Mouse (Mus musculus): ENCODE measurements at regions not wholly inside any gene's neighbourhood (a gene's known extent, or its start where the extent isn't known, plus 50 kb on each side); places are given as distances from the start of the nearest gene placed in this dataset.

DNA sequence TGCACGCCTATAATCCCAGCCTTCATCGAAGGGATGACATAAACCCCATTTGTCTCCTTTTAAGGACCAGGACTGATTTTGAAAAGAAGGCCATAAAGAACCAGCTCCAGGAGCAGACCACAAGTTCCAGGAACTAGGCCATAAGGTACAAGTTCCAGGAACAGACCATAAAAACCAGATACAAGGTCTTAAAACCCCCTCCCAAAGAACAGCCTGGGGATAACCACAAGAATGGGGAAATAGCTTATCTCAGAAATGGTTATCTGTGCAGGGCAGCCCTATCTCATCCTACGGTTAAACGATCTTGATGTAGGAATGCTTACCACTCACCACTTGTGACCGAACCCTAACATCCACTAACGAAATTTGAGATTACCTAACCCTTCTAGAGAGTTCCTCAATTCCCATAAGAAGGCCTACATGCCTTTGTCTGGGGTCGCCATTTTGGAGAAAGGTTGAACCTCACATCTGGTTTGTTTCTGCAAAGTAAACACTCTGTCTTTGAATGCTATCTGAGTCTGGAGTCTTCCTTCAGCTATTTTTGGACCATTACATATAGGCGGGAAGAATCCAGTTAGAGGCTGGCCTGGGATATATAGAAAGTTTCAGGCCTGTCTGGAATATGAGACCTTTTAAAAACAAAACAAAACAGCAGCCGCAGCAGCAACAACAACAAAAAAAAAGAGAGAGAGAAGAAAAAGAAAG is 103.5 kb upstream of the Fut8 start:
- DNase-seq = no peak

GRCm38 (mm10) chr12:77133465-77134305 is 104.2 kb upstream of the Fut8 start:
- DNase-seq = no peak

DNA sequence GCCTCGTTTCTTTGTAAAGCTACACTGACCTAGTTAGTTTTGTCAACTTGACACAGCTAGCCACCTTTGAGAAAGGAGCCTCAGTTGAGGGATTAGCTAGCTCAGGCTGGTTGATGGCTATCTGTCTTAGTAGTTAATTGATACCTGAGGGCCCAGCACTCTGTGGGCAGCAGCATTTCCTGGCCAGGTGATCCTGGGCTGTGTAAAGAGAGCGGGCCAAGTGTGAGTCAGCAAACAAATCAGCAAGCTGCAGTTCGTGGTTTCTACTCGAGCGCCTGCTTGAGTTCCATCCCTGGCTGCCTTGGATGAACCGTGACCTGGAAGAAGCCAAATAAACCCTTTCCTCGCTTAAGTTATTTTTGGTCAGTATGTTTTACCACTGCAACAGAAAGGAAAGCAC is 106.6 kb upstream of the Fut8 start:
- peak; percentile 43 to 56 for DNase-seq

DNA sequence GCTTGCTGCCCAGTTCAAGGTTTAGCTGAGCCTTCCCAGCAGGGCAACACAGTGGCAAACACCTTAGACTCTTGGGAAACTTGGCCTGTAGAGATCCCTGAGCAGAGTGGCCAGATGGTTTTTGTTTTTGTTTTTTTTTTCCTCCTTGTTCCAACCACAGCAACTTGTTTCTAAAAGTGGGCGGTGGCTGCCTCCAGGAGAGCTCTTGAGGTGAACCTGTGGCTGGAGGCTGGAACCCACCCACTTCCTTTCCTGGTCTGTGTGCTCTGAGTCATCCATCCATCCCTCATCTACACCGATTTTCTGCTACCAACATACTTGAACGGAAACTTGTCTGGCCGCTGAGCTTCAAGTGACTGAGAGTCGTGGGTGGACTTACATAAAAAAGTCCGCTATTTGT is 107.4 kb upstream of the Fut8 start:
- no peak for DNase-seq

DNA sequence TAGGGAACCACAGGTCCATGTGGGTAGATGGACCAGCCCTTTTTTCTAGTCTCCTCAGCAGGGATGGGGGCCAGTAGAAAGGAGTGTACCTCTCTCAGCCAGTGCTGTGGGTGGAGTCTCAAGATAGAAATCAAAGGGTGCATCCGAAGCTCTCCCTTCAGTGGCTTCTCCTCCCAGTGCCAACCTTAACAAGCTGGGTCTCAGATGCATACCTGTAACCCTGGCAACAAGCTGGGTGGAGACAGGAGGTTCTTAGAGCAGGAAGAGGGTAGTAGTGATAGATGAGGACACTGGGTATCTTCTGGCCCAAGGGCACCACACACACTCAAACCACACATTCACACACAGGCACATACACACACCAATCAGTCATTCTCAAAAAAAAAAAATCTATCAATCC is 113.7 kb upstream of the Fut8 start:
- DNase-seq = no peak

- DNase-seq = no peak
Measured at GRCm38 (mm10) chr12:77113516-77113915, 124.4 kb upstream of the Fut8 start.

DNA sequence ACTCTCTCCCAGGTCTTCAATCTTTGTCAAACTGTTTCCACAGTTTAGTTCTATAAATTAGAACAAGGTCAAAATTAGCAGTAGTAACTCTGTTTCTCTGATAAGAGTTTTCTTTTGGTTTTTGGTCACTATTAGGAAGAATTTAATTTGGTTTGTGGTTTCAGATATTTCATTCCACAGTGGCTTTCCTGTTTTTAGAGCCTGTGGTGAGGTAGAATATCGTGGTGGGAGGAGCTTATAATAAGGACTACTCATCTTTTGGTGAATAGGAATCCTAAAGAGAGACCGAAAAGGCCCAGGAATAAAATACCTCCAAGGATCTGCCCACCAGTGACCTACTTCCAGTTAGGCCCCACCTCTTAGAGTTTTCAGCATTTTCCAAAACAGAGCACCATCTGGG is 125.8 kb upstream of the Fut8 start:
- DNase-seq = no peak

DNA sequence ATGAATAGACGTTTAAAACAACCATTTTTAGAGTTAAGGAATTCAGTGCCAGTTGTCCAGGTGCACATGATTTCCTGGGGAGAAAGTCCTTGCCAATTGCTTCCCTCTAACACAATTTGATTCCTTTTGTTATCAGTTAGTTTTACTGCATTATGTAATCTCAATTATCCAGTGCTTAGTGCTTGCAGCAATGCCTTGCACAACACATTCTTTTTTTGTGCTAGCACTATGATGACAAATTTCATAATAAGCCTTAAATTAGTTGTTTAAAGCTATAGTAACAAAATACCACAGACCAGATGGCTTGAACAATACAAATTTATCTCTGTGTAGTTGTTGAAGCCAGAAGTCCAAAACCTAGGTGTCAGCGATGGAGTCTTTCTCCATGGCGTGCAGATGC is 130.7 kb upstream of the Fut8 start:
- DNase-seq = no peak

- DNase-seq = no peak
Measured at GRCm38 (mm10) chr12:77105887-77106600, 131.9 kb upstream of the Fut8 start.

- DNase-seq = no peak
Measured at GRCm38 (mm10) chr12:77100482-77100881, 137.4 kb upstream of the Fut8 start.

DNA sequence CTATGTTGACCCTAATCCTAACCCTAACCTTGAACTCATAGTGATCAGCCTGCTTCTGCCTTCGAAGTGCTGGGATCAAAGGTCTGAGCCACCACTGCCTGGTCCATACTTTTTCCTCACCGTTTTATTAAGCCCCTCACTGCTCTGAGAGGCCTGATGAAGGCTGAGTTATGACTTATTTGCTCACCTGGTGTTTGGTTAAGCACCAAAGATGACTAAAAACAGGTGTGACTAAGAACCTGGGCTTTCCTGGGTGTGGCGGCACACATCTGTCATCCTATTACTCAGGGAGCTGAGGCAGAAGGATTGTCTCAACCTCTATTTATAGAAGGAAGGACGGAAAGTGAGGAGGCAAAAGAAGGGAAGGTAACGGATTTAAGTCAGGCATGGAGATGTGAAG is 137.5 kb upstream of the Max start:
- DNase-seq = no peak

DNA sequence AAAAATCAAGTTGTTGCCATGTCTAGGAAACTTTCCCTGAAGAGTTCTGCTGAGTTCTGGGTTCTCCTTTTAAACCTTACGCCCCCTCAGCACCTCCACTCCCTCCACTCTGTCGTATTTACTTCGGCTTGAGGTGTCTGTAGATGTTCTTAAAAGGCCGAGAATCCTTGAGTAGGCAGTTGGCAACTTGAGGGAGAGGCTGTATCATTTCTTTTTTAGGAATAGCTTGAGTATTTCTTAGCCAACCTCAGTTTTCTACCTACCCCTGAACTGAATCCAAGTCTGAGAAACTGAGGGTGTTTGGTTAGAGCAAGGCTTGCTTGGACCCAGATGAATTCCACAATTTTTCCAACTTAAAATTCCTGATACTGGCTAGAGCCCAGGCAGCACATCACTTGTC is 136.8 kb upstream of the Max start:
- no peak for DNase-seq

DNA sequence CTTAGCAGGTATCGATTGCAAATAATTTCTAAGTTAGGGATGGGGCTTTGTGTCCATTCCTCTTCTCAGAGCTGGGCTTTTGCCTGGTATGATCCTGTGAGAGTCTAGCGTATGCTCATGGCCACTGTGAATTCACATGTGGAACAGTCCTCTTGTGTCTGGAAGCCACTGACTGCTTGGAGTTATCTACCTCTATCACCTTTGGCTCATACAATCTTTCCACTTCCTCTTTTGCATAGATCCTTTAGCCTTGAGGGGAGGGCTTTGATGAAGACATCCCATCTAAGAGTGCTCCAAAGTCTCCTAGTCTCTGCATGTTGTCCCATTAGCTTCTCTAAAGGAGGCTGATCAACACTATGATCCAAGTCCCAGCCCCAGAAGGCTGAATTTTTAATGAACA is 135.8 kb upstream of the Max start:
- DNase-seq = no peak

DNA sequence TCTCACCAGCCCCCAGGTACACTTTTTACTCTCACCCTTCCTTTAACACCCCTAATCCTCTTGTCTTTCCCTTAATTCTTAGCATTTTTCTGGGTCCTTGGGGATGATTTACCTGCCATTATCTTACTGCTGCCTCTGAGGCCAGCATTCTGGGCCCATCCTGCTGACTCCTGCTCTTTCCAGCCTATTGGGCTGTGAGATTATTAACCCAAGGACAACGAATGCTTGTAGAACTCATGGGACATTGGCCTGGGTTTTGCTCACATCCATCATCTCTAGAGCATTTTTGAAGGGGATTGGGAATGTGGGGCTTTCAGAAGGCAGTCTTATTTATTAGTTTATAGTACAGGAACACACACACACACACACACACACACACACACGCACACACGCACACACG is 134.5 kb upstream of the Max start:
- no peak for DNase-seq

GRCm38 (mm10) chr12:77094999-77095915 is 133.3 kb upstream of the Max start:
- peak in 1 of 2 experiments; percentile 17 for DNase-seq

GRCm38 (mm10) chr12:77094168-77094567 is 132.2 kb upstream of the Max start:
- DNase-seq = no peak

DNA sequence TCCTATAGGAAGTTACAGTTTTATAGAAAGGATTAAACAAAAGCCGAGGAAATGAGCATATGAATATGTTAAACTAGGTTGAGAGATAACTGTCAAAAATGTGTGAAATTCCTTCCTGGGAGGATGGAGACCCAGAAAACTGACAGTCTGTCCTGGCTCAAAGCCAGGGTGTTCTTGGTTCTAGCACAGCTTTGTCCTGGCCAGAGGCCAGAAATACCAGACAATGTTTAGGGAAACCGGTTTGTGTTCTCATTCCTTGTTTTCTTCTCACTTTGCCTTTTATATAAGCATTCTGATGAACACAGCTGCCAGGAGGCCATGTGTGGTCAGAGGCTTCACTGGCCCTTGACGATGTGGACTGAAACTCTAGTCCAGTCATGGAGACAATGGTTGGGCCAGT is 130.7 kb upstream of the Max start:
- DNase-seq = peak; percentile 25 to 61

DNA sequence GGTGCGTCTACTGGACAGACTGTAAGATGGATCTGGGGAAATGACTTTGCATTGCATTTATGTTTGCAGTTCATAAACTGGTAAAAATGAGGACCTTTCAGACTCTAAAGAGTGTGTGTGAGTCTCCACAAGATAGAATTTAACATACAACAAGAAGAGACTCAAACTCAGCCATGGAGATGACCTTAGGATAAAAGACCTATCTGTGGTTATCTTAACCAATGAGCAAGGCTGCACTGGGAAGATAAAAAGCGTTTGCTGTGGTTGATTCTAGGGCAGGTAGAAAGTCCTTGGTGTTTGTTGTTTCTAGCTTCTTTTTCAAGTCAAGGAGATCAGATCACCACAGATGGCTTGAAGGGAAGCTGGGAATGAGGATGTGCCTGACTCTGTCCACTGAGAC is 130.1 kb upstream of the Max start:
- no peak for DNase-seq

GRCm38 (mm10) chr12:77091700-77092099 is 129.7 kb upstream of the Max start:
- DNase-seq = no peak

DNA sequence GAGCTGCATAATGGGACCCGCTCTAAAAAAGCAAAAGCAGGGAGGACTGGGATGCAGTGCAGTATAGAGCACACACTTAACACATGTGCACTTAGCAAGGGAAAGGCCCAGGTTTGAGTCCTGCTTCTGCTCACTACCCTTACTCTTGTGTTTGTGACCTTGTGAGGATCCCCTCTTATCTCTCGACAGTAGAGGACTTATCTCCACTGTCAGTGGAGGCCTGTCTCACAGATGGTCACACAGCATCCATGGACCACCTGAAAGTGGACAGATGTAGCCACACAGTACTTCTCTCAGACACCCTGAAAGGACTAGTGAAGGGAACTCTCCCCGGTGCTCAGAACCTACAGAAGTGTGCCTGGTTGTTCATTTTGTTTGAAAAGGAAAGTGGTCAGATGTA is 128.5 kb upstream of the Max start:
- no peak for DNase-seq

GRCm38 (mm10) chr12:77089624-77090278 is 127.8 kb upstream of the Max start:
- no peak for DNase-seq

DNA sequence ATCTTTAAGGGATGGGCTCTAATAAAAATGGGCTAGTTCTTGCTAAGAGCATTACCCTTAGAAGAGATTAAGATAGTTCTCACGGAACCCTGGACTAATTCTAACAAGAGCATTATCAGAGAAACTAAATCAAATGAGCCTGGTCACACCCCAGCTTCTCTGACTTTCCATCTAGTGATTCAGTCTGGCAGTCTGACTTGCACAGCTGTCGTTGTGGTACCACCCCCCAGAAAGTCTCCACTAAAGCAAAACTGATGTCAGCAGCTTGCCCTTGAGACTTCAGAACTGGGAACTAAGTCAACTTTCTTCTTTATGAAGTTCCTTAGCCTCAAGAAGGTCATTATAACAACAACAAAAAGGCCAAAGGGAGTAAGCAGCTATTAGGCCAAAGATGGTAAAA is 126.5 kb upstream of the Max start:
- DNase-seq = no peak
